Mouse (Mus musculus) neural tube, embryonic 11.5 days (tissue): Measurements from ENCODE around the gene Coro2a. TPM values are rescaled to one million over a fixed set of nuclear protein-coding genes. Genes with fewer than 3 reads are reported as not detected.
"Not testable (repeated sequence)": the region's sequence is repeated elsewhere in the genome, so short reads cannot be mapped to it uniquely, and the experiment has no call there.

Experiments
- ATAC-seq: fragments of 200-750 bp; cut with Nextera tagmentation; 2 replicates; pipeline ENCODE4 v1.8.0; 2017; ENCODE audit warnings: moderate number of reproducible peaks, mild to moderate bottlenecking, moderate TSS enrichment, moderate library complexity; ENCODE audit not compliant: insufficient read depth, low FRiP score, low TSS enrichment
- DNase-seq: peaks from one replicate; pipeline ENCODE4 v3.0.0-alpha.2; 2015; ENCODE audit warnings: low spot score
- H3K27ac ChIP-seq: fragments of 300-500 bp; sonication (generic); 2 replicates; pipeline ENCODE4 v1.5.1; 2014; ENCODE audit warnings: low read depth, mild to moderate bottlenecking, low read length
- H3K27me3 ChIP-seq: fragments of 300-500 bp; sonication (generic); 2 replicates; pipeline ENCODE4 v1.6.1; 2014; ENCODE audit warnings: mild to moderate bottlenecking, low read length, mixed read lengths; ENCODE audit not compliant: control insufficient read depth, insufficient read depth
- H3K36me3 ChIP-seq: fragments of 300-500 bp; sonication (generic); 2 replicates; pipeline ENCODE4 v1.6.1; 2014; ENCODE audit warnings: mild to moderate bottlenecking, low read length, moderate library complexity, mixed read lengths; ENCODE audit not compliant: control insufficient read depth, insufficient read depth
- H3K4me1 ChIP-seq: fragments of 300-500 bp; sonication (generic); 2 replicates; pipeline ENCODE4 v1.6.1; 2014; ENCODE audit warnings: low read length, mixed read lengths; ENCODE audit not compliant: control insufficient read depth, insufficient read depth
- H3K4me2 ChIP-seq: fragments of 300-500 bp; sonication (generic); 2 replicates; pipeline ENCODE4 v1.6.1; 2014; ENCODE audit warnings: low read depth, mild to moderate bottlenecking, moderate library complexity
- H3K4me3 ChIP-seq: fragments of 300-500 bp; sonication (generic); 2 replicates; pipeline ENCODE4 v1.5.1; 2014; ENCODE audit warnings: low read depth, low read length
- H3K9ac ChIP-seq: fragments of 300-500 bp; sonication (generic); 2 replicates; pipeline ENCODE4 v1.6.1; 2014; ENCODE audit warnings: mild to moderate bottlenecking, low read length
- H3K9me3 ChIP-seq: fragments of 300-500 bp; sonication (generic); 2 replicates; pipeline ENCODE4 v1.6.1; 2016; ENCODE audit warnings: low read length; ENCODE audit not compliant: control insufficient read depth
- WGBS: fragments of 180-500 bp; shearing (Covaris S2); extraction: QIAGEN DNeasy Blood & Tissue Kit; methylation state at CpG from one replicate; pipeline ENCODE4 v1.1.7; 2014; 5-methylcytosine and 5-hydroxymethylcytosine counted together
- polyA plus RNA-seq: library from polyadenylated mRNA; unstranded; fragments of >200 nt; fragmentation: Nextera tagmentation; extraction: Ambion mirVana; gene quantifications from 2 replicates; pipeline ENCODE4 v1.2.1, GENCODE M21; 2014

The Coro2a gene
- 6.9 and 8.8 TPM in 2 replicates for polyA plus RNA-seq

DNA sequence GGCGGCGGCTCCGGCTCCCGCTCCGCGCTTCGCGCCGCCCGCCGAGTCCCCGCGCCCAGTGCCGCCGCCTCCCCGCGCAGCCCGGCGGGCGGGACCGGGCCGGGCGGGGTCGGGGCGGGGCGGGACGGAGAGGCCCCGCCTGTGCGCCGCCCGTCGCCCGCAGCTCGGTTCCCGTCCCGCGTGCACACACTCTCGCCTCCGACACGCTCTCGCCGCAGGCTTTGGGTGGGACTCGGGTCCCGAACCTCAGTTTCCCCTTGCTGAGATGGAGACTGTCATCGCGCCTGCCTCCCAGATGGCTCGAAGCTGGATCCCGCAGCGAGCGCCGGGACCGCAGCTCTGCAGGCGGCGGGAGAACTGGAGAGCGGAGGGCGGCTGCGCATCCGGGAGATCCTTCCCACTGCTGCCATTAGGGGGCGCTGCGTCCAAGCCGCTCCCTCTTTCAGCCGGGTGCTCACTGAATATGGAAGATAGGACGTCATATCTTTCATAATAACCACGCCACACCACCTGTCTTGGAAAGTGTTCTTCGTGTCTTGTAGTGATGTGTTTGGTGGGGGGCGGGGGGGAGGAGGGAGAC lies at the start of gene Coro2a:
TSS of gene Coro2a (minus strand) at position 359 of the 580 bp plus-strand sequence.
- ATAC-seq (peak; percentile 44), DNase-seq (peak; percentile 87)
- Histone ChIP-seq H3K36me3 (no peaks in the 10 kb centered on the region), H3K9ac (peak within 1 kb of the TSS; percentile 56), H3K4me2 (peak within 1 kb of the TSS; percentile 99), H3K27me3 (peaks cover 23% of the 10 kb centered on the region), H3K4me1 (peaks cover 3% of the 10 kb centered on the region; the same call in 1 of the 2 replicates), H3K9me3 (no peaks in the 10 kb centered on the region), H3K4me3 (peak within 1 kb of the TSS; percentile 63), H3K27ac (no peak within 1 kb of the TSS)
- WGBS, result under 1% methylated on average over 31 of the region's 66 CpGs

DNA sequence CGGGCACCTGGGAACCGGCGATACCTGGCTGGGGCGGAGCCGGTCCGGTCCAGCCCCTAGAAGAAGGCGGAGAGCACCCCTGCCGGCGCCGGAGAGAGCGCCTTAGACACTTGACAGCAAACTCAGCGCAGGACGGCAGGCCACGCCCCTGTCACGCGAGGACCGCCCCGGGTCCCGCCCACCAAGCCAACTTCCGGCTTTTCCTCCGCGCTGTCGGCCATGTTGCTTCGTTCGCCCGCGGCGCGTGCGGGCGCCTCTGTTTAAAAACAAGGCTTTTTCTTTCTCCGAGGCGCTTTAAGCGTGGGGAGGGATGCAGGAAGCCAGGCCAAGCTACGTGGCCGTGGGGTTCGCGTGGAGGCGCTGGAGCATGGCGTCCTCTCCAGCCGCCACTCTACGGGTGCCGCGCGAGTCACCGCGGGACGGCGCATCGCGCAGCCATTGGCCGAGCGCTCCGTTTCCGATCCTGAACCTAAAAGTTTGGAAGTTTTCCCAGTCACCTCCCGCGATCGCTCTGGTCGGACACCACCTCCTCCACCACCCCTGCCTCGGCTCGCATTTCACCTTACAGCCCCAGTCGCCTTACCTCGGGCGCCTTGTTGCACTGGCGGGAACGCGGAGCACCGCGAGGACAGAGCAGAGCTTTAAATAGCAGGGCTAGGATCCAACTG lies 48.2 kb upstream of the Coro2a start, which contains the start of gene Tbc1d2:
TSS of gene Tbc1d2 (minus strand) at position 124 of the 668 bp plus-strand sequence.
- under 1% methylated on average over 65 of the region's 69 CpGs for WGBS

DNA sequence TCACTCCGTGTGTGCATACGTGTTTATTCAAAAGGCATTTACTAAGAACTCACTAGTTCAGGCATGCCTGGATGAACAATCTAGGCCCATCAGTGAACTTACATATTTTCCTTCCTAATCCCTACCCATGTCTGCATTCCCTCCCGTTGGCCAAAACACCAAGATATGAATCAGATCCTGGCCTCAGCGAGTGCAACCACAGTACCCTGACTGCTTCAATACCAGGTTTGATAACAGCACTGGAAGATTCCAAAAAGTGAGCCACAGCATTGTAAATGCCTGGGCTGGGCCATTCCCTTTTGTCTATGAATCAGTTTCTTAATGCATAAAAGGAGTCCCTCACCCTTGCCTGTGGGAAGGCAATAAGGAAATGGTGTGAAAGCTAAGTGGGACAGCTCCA lies 47.2 kb upstream of the Coro2a start:
- Histone ChIP-seq H3K27ac (no peak overlapping the region), H3K4me1 (peaks cover 9% of the 10 kb centered on the region; the same call in 1 of the 2 replicates), H3K4me2 (peak overlapping the region; percentile 93), H3K27me3 (peaks cover 18% of the 10 kb centered on the region), H3K9me3 (no peaks in the 10 kb centered on the region), H3K9ac (no peak overlapping the region), H3K36me3 (no peaks in the 10 kb centered on the region), H3K4me3 (peak overlapping the region; percentile 62; the same call in 1 of the 2 replicates)
- WGBS, result 59% methylated on average over 4 of the region's 4 CpGs
- DNase-seq (no peak), ATAC-seq (no peak)

More for the DNA sequence above, 48.2 kb upstream of the Coro2a start, which contains the start of gene Tbc1d2:
- H3K9ac ChIP-seq, result peak within 1 kb of the TSS; percentile 73
- DNase-seq (peak; percentile 94), ATAC-seq (peak; percentile 94)
- H3K27me3 ChIP-seq, result peaks cover 18% of the 10 kb centered on the region
- no peaks in the 10 kb centered on the region for H3K9me3 ChIP-seq
- H3K27ac ChIP-seq, result 0 out of 2 replicates have a peak within 1 kb of the TSS, but pooled peaks have one; percentile 36
- no peaks in the 10 kb centered on the region for H3K36me3 ChIP-seq
- peaks cover 9% of the 10 kb centered on the region; the same call in 1 of the 2 replicates for H3K4me1 ChIP-seq
- H3K4me3 ChIP-seq, result peak within 1 kb of the TSS; percentile 62
- H3K4me2 ChIP-seq, result peak within 1 kb of the TSS; percentile 93

GRCm38 (mm10) chr4:46643676-46644112 lies 41.7 kb upstream of the Coro2a start:
- no peak overlapping the region for H3K27ac ChIP-seq
- H3K4me1 ChIP-seq, result no peaks in the 10 kb centered on the region
- H3K4me2 ChIP-seq, result no peak overlapping the region
- no peak overlapping the region for H3K4me3 ChIP-seq
- H3K9me3 ChIP-seq, result no peaks in the 10 kb centered on the region
- DNase-seq, result no peak
- ATAC-seq, result no peak
- H3K9ac ChIP-seq, result no peak overlapping the region
- no peaks in the 10 kb centered on the region for H3K36me3 ChIP-seq
- 86% methylated on average over 8 of the region's 8 CpGs for WGBS
- H3K27me3 ChIP-seq, result peaks cover 3% of the 10 kb centered on the region

DNA sequence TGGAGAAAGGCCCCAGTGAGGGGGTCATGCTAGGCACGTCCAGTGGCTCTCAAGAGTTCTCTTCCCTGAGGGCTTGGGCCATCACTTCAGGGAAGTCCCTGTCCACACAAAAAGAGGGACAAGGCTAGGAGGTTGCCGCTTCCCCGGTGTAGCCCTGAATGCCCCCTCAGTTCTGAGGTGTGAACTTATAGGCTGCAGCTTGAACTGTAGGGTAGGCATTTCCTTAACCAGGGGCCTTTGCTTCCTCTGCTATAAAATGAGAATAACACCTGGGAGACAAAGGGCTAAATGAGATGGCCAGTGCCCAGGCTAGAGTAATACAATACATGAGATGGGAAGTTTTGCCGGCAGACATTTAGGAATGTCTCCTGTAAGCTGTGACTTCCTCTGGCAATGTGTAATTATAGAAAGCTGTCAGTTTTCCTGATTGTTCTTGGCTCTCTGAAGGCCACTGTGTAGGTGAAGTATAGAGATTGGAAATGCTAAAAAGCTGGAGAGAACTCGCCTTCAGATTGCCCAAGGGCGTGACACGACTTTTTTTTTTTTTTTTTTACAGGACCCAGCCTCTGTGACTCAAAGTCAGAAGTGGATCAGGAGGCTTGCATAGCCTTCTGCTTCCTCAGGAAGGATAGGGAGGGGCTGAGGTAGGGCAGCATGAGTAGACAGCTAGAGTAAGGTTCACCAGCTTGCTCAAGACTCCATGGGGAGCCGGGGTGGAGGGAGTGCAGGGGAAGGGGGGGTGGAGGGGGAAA lies 41.1 kb upstream of the Coro2a start:
- DNase-seq, result no peak
- ATAC-seq, result no peak
- Histone ChIP-seq H3K27me3 (no peaks in the 10 kb centered on the region), H3K9ac (no peak overlapping the region), H3K4me2 (no peak overlapping the region), H3K4me1 (no peaks in the 10 kb centered on the region), H3K36me3 (no peaks in the 10 kb centered on the region), H3K27ac (no peak overlapping the region), H3K9me3 (no peaks in the 10 kb centered on the region), H3K4me3 (no peak overlapping the region)
- WGBS, result 74% methylated on average over 8 of the region's 8 CpGs

DNA sequence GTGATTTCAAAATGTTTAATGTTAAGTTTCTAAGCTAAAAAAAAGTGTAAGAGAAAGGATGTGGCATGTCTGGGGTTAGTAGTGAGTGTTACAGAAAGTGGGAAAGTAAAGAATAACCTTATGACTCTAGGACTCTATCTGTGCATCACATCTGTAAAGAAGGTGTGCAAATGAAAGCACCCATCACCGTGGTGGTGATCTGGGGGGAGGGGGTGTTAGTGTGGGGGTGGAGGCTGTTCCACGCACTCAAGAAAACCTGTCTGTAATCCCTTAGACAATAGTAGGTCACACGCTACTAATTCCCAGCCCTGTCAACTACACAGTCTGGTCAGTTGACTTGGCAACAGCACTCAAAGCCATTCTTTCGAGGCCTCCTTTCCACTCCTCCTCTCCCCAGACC lies 39.3 kb upstream of the Coro2a start:
- ATAC-seq, result no peak
- WGBS, result 79% methylated on average over 4 of the region's 4 CpGs

DNA sequence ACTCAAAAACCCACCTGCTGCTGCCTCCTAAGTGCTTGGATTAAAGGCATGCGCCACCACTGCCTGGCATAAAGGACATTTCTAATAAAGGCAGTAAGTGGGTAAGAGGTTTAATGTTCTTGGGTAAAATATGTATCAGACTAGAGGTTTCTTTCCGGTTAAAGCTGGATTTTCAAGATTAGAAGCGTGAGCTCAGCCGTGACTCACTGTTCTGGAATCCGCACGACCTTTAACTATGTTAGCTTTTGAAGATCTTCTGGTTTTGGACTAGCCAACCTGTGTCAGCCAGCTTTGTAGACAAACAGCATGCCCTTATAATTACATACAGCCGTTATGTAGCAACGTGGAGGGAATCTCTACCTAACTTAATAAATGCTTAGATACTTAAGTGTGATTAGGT lies 37.9 kb upstream of the Coro2a start:
- ATAC-seq, result no peak
- H3K27me3 ChIP-seq, result no peaks in the 10 kb centered on the region
- 93% methylated on average over 8 of the region's 8 CpGs for WGBS

More for the DNA sequence above, 39.3 kb upstream of the Coro2a start:
- Histone ChIP-seq H3K27ac (no peak overlapping the region), H3K9me3 (no peaks in the 10 kb centered on the region), H3K4me2 (no peak overlapping the region), H3K4me3 (no peak overlapping the region), H3K9ac (no peak overlapping the region), H3K36me3 (no peaks in the 10 kb centered on the region), H3K27me3 (no peaks in the 10 kb centered on the region), H3K4me1 (no peaks in the 10 kb centered on the region)
- DNase-seq, result no peak

DNA sequence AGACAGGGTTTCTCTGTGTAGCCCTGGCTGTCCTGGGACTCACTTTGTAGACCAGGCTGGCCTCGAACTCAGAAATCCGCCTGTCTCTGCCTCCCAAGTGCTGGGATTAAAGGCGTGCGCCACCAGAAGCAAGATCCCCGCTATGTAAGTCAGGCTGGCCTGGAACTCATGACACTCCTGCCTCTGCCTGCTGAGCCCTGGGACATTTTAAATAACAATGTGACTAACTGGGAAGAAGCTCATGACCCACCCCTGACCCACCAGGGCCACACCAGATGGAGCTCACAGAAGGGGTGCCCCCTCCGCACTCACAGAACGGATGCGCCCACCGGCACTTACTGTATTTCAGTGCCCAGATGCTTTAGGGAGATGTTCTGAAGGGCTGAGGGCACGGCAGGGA lies 35.2 kb upstream of the Coro2a start:
- 89% methylated on average over 10 of the region's 10 CpGs for WGBS
- H3K9ac ChIP-seq, H3K27ac ChIP-seq, H3K36me3 ChIP-seq, H3K27me3 ChIP-seq, H3K4me3 ChIP-seq, ATAC-seq, H3K4me2 ChIP-seq, DNase-seq, H3K4me1 ChIP-seq, H3K9me3 ChIP-seq: not testable (repeated sequence)

More for the DNA sequence above, 37.9 kb upstream of the Coro2a start:
- no peaks in the 10 kb centered on the region for H3K9me3 ChIP-seq
- H3K36me3 ChIP-seq, result no peaks in the 10 kb centered on the region
- H3K4me2 ChIP-seq, result no peak overlapping the region
- H3K4me1 ChIP-seq, result no peaks in the 10 kb centered on the region
- H3K27ac ChIP-seq, result no peak overlapping the region
- no peak overlapping the region for H3K9ac ChIP-seq
- H3K4me3 ChIP-seq, result no peak overlapping the region
- DNase-seq, result no peak
